Mouse (Mus musculus) adipocyte (in vitro differentiated cells): Measurements from ENCODE around the gene Tst.

Experiments used
- DNase-seq: peaks from one replicate; pipeline ENCODE4 v3.0.0-alpha.2; 2016; ENCODE audit warnings: low spot score

The Tst gene

GRCm38 (mm10) chr15:78385564-78385963 is 20.1 kb downstream of the Tst start:
- DNase-seq = no peak

- DNase-seq = no peak
Observed at GRCm38 (mm10) chr15:78384220-78385116, 21.2 kb downstream of the Tst start.

DNA sequence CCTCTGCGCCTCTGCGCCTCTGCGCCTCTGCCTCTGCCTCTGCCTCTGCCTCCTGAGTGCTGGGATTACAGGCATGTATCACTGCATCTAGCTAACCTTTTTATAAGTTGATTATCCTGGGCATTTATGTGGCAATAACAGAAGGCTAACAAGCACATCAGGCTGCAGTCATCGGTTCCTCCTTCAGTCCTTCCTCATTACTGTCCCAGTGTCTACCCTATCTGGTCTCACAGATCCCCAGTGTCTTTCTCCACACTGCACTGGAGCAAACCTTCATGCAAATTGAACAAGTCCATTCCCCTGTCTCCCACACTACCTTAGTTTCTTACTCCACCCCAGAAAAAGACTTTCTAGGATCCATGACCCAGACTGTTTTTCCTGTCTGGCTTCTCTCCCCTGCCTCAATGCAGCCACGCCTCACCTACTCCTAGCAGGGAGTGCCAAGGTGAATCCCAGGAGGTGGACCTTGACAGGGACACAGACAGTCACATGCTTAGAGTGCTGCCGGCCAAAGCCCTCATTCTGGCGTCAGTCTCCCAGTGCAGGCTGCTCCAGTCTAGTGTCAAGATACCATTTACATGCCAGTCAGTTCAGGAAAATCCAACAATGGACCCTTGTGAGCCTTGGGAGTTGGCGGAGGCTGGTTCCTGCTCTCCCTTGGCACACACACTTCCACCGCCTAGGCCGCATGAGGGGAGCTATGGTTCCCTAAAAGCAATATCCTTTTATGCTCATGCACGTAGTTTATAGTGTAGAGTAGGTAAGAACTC is 22.1 kb downstream of the Tst start:
- no peak for DNase-seq

DNA sequence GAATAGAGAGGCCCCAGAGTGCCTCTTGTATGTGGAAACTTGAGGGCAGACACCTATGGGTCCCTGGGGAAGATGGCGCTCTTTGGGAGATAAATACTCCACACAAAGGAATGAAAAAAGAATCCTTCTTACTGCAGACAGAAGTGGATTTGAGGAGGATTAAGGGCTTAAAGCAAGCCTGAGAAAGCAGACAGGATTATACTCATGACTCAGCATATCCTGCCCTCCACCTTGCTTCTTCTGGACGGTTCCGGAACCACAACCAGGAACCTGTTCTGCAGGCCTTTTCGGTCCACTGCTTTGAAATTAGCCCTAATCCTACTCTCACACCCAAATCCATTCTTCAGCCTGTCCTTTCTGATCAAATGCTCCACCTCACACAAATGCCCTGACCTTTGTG is 23.6 kb downstream of the Tst start:
- DNase-seq = no peak

- DNase-seq = no peak
Observed at GRCm38 (mm10) chr15:78380741-78381140, 25.0 kb downstream of the Tst start.

DNA sequence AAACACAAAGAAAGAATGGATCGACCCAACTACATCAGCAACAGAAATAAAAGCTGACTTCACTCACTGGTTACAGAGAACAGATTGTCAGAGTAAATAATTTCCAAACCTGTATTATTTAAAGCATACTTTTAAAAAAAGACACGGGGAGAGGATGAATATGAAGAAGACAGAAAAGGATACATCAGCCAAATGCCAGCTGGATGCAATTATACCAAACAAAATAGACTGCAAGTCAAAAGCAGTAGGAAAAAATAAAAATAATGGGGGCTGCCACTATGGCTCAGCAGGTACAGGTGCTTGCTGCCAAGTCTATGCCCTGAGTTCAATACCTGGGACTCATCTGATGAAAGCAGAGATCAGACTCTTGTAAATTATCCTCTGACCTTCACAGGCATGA is 25.5 kb downstream of the Tst start:
- no peak for DNase-seq

DNA sequence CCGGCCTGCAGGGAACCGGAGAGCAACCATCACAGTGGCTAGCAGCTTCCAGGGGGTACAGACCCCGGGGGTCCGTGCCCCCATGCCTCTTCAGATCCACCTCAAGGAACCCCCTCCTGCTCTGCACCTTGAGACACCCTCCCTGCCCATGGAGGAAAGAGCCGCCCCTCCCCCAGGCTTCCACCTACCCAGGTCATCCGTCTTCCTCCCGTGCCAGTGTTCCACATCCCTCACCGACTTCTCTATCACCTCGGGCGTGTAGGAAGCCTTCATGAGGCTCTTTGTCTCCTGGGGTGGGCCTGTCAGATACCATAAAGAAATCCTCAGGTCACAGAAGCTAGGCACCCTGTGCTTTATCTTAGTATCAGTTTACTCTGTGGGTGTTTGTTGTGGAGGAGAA is 27.2 kb downstream of the Tst start:
- DNase-seq = no peak

- DNase-seq = no peak
Observed at GRCm38 (mm10) chr15:78377859-78378258, 27.8 kb downstream of the Tst start.

GRCm38 (mm10) chr15:78374204-78374603 is 31.5 kb downstream of the Tst start:
- DNase-seq = no peak

DNA sequence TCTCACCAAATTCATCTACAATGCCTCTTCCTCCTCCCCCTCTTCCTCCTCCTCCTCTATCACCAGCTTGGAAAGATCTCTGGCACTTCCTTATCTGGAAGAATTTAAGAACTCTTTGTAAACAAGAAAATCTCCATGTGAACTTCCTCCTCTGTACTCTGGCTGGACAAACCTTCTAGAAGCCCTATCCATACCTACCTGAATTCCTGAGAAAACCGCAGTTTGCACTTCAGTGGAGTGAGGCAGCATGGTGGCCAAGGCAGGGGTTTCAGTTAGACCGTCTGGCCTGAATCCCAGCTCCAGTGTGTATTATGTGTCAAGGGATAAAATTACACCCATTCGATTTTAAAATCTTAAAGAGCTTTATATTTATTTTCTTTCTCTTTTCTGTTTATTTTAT is 32.9 kb downstream of the Tst start:
- DNase-seq = no peak

DNA sequence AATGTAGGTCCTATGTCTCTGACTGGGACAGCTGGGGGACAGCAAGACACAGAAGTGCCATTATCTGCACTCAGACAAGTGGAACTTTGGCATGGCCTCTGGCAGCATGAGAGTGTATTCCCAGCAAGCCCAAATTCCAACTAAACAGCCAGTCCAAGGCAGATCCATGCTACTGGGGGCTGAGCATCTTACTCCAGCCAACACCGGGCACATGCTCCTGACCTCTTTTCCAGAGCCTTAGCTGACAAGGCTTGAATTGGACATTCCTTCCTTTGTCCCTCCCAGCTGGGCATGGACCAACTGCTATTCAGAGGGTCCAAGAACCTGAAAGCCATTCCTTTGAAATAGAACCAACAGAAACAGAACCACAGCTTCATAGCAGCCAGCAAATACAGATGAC is 36.1 kb downstream of the Tst start:
- no peak for DNase-seq

DNA sequence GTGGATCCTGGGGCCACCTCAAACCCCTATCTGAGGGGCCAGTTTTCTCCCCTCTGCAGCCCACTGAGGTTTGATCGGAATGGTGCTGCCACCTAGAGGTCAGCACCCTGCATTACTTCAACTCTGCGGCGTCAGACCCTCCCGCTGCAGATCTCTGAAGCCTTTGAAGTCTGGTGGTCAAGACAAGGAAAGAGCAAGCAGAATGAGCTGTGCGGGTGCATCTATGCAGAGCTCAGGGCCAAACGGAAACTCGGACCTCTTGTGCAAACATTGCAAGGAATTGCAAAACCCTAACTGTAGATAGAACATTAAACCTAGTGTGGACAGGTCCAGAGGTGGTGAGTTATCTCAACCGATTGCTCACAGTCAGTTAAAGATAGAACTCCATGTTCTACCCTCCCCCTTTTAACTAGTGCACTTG is 36.8 kb downstream of the Tst start:
- DNase-seq = peak; percentile 26

DNA sequence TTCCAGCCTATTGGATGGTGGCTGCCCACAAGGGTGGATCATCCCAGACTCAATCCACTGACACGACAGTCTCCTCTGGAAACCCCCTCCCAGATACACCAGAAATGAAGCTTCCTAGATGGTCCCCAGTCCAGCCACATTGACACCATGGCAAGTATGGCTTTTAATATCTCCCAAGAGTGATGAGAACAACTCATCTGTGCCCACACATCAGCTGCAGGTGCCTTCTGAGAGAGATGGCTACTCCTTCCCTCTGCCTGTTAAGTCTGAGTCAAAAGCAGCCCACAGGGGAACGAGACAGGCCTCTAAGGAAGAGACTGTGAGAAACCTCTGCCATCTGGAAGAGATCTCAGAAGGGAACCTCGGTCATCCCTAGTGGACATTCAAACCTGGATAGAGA is 37.9 kb downstream of the Tst start:
- no peak for DNase-seq

DNA sequence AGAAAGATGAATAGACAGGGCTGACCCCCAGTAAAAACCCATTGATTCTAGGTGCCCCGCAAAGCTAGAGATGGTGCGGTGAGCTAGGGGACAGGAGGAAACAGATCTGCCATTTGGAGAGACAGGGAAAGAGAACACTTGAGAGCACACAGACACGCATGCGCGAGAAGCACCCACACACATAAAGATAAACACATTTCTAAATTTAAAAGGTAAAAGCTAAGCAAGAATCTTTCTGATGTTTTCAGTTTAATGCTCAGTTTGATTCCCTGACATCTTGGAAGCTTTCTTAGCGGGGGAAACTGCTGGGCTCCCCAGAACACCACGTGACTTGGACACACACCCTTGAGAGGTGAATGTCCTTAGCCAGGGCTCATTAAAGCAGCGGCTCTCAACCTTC is 38.8 kb downstream of the Tst start:
- no peak for DNase-seq

- DNase-seq = no peak
Observed at GRCm38 (mm10) chr15:78365916-78366315, 39.8 kb downstream of the Tst start.

DNA sequence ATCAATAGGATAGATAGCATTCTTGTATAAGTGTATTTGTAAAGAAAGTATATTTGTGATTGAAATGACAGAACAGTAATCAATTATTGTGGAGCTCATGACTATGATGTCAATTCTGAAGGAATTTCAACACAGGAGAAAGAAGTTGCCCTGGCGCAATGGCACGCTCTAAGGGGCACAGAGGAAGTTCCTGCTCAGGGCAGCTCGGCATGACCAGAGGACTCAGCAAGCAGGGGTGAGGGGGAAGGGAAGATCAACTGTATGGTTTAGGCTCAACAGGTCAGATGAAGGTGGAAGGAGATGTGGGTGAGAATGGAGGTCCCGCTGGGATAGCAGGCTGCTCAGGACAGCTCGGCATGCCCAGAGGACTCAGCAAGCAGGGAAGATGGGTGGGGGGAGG is 50.2 kb downstream of the Tst start:
- no peak for DNase-seq

DNA sequence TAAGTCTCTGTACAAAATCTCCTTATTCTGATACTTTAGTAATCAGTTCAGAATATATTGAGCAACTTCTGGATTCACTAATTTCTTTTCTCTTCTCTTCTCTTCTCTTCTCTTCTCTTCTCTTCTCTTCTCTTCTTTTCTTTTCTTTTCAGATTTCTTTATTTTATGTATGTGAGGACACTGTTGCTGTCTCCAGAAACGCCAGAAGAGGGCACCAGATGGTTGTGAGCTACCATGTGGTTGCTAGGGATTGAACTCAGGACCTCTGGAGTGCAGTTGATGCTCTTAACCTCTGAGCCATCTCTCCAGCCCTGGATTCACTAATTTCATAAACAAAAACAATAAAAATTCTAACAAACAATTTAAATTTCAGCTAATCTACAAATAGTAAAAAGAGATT is 50.7 kb downstream of the Tst start:
- peak; percentile 78 for DNase-seq

GRCm38 (mm10) chr15:78351586-78352165 is 54.0 kb downstream of the Tst start:
- DNase-seq = peak; percentile 73
